Comparison of ENCODE assay signal across 15 mouse cellular contexts in genomic region chr5:5495042-5495441, GRCm38 (mm10). TPM values are rescaled to one million over a fixed set of nuclear protein-coding genes. Genes with fewer than 3 reads are reported as not detected.
DNase-seq lines count a peak whose midpoint lies in the region; ATAC-seq and TF ChIP-seq lines count a peak whose summit lies in the region.
"Had no signal": no experiment of that assay in that cellular context is flagged by ENCODE, and none has a peak within 500 bp of the region (broad histone marks: within the 10 kb centered on the region; RNA-seq: fewer than 3 reads in every experiment).

No protein-coding gene starts in this region.

- H3K27me3 ChIP-seq in hindbrain, embryonic 12.5 days = no peaks in the 10 kb centered on the region
- H3K27me3 ChIP-seq in hindbrain, embryonic 10.5 days (ENCODE audit: insufficient read depth, poor library complexity, severe bottlenecking) = peaks cover 10% of the 10 kb centered on the region
- H3K27me3 ChIP-seq in midbrain, embryonic 12.5 days = peaks cover 5% of the 10 kb centered on the region; the same call in 1 of the 2 replicates
- no peaks in the 10 kb centered on the region for H3K27me3 ChIP-seq in midbrain, embryonic 10.5 days (ENCODE audit: low read depth, poor library complexity, severe bottlenecking)
- H3K27me3 ChIP-seq in midbrain, embryonic 15.5 days (replicated peaks) = peaks cover 3% of the 10 kb centered on the region; the same call in 1 of the 2 replicates
- no peaks in the 10 kb centered on the region for H3K27me3 ChIP-seq in stomach, postnatal 0 days (ENCODE audit: control insufficient read depth, insufficient read depth, low read length)

- H3K4me1 ChIP-seq in hindbrain, embryonic 12.5 days = no peaks in the 10 kb centered on the region
- H3K4me1 ChIP-seq in hindbrain, embryonic 10.5 days (replicated peaks) = no peaks in the 10 kb centered on the region
- no peaks in the 10 kb centered on the region for H3K4me1 ChIP-seq in midbrain, embryonic 12.5 days
- no peaks in the 10 kb centered on the region for H3K4me1 ChIP-seq in midbrain, embryonic 10.5 days
- H3K4me1 ChIP-seq in midbrain, embryonic 15.5 days = no peaks in the 10 kb centered on the region
- no peaks in the 10 kb centered on the region for H3K4me1 ChIP-seq in stomach, postnatal 0 days (replicated peaks; ENCODE audit: control insufficient read depth, insufficient read depth)
- H3K4me1 ChIP-seq: heart, embryonic 10.5 days had no signal

- no peak overlapping the region for H3K4me3 ChIP-seq in hindbrain, embryonic 12.5 days
- no peak overlapping the region for H3K4me3 ChIP-seq in hindbrain, embryonic 10.5 days
- H3K4me3 ChIP-seq in midbrain, embryonic 12.5 days = no peak overlapping the region
- no peak overlapping the region for H3K4me3 ChIP-seq in midbrain, embryonic 10.5 days
- no peak overlapping the region for H3K4me3 ChIP-seq in midbrain, embryonic 15.5 days
- no peak overlapping the region for H3K4me3 ChIP-seq in stomach, postnatal 0 days (ENCODE audit: low read depth, low read length)
- H3K4me3 ChIP-seq: heart, embryonic 10.5 days had no signal

- no peak for DNase-seq in hindbrain, embryonic 10.5 days (ENCODE audit: low spot score)
- DNase-seq in midbrain, embryonic 10.5 days (ENCODE audit: low spot score) = no peak
- no peak for DNase-seq in stomach, postnatal 0 days (ENCODE audit: low spot score)
- no peak for DNase-seq in layer of hippocampus, adult 9-10 months (ENCODE audit: low spot score)
- no peak for DNase-seq in ovary, postnatal 14 days (ENCODE audit: low spot score)
- DNase-seq: gastrocnemius, postnatal 14 days; heart, postnatal 36 days; liver; thymus, adult 2 months had no signal

- H3K9ac ChIP-seq in hindbrain, embryonic 12.5 days = no peak overlapping the region
- H3K9ac ChIP-seq in midbrain, embryonic 12.5 days (replicated peaks) = no peak overlapping the region
- H3K9ac ChIP-seq in midbrain, embryonic 15.5 days = no peak overlapping the region
- no peak overlapping the region for H3K9ac ChIP-seq in stomach, postnatal 0 days (ENCODE audit: low read length)

- 0 out of 2 replicates have a peak, but pooled peaks have one; percentile 2 for TF ChIP-seq CTCF in stomach, postnatal 0 days (IDR thresholded peaks at IDR 0.05; ENCODE audit: low read depth)

- TF ChIP-seq EP300 in stomach, postnatal 0 days (optimal IDR thresholded peaks at IDR 0.05) = no peak

- WGBS in hindbrain, embryonic 12.5 days = 85% methylated on average over 4 of the region's 4 CpGs
- WGBS in hindbrain, embryonic 10.5 days = 86% methylated on average over 4 of the region's 4 CpGs
- WGBS in midbrain, embryonic 12.5 days = 86% methylated on average over 4 of the region's 4 CpGs
- 94% methylated on average over 4 of the region's 4 CpGs for WGBS in midbrain, embryonic 10.5 days
- WGBS in midbrain, embryonic 15.5 days = 88% methylated on average over 4 of the region's 4 CpGs
- WGBS in stomach, postnatal 0 days = 65% methylated on average over 4 of the region's 4 CpGs

- peak; percentile 36; the same call in 1 of the 2 replicates for ATAC-seq in hindbrain, embryonic 12.5 days (ENCODE audit: low FRiP score)
- peak; percentile 50 for ATAC-seq in midbrain, embryonic 12.5 days (ENCODE audit: low FRiP score, low read depth)
- peak; percentile 58; the same call in 1 of the 2 replicates for ATAC-seq in midbrain, embryonic 15.5 days (replicated peaks)
- ATAC-seq in stomach, postnatal 0 days (ENCODE audit: low FRiP score, low TSS enrichment) = peak; percentile 81

- no peak overlapping the region for H3K27ac ChIP-seq in hindbrain, embryonic 12.5 days
- H3K27ac ChIP-seq in hindbrain, embryonic 10.5 days = no peak overlapping the region
- H3K27ac ChIP-seq in midbrain, embryonic 12.5 days (replicated peaks) = no peak overlapping the region
- no peak overlapping the region for H3K27ac ChIP-seq in midbrain, embryonic 10.5 days (replicated peaks)
- no peak overlapping the region for H3K27ac ChIP-seq in midbrain, embryonic 15.5 days
- no peak overlapping the region for H3K27ac ChIP-seq in stomach, postnatal 0 days (replicated peaks)
- H3K27ac ChIP-seq: heart, embryonic 10.5 days had no signal

- H3K9me3 ChIP-seq in hindbrain, embryonic 12.5 days (replicated peaks) = no peaks in the 10 kb centered on the region
- H3K9me3 ChIP-seq in hindbrain, embryonic 10.5 days = no peaks in the 10 kb centered on the region
- no peaks in the 10 kb centered on the region for H3K9me3 ChIP-seq in midbrain, embryonic 12.5 days
- H3K9me3 ChIP-seq in midbrain, embryonic 10.5 days (replicated peaks) = no peaks in the 10 kb centered on the region
- no peaks in the 10 kb centered on the region for H3K9me3 ChIP-seq in midbrain, embryonic 15.5 days
- no peaks in the 10 kb centered on the region for H3K9me3 ChIP-seq in stomach, postnatal 0 days (ENCODE audit: control insufficient read depth, low read length)
- H3K9me3 ChIP-seq: heart, embryonic 10.5 days had no signal

- no peak overlapping the region for H3K4me2 ChIP-seq in hindbrain, embryonic 12.5 days (replicated peaks)
- H3K4me2 ChIP-seq in midbrain, embryonic 12.5 days (replicated peaks) = no peak overlapping the region
- no peak overlapping the region for H3K4me2 ChIP-seq in midbrain, embryonic 15.5 days
- no peak overlapping the region; the same call in 1 of the 2 replicates for H3K4me2 ChIP-seq in stomach, postnatal 0 days (replicated peaks; ENCODE audit: low read depth)

- no peaks in the 10 kb centered on the region for H3K36me3 ChIP-seq in hindbrain, embryonic 12.5 days
- H3K36me3 ChIP-seq in hindbrain, embryonic 10.5 days = no peaks in the 10 kb centered on the region
- no peaks in the 10 kb centered on the region for H3K36me3 ChIP-seq in midbrain, embryonic 12.5 days
- H3K36me3 ChIP-seq in midbrain, embryonic 10.5 days = no peaks in the 10 kb centered on the region
- H3K36me3 ChIP-seq in midbrain, embryonic 15.5 days (replicated peaks) = no peaks in the 10 kb centered on the region
- no peaks in the 10 kb centered on the region for H3K36me3 ChIP-seq in stomach, postnatal 0 days (ENCODE audit: control insufficient read depth, insufficient read depth, low read length)
- H3K36me3 ChIP-seq: heart, embryonic 10.5 days had no signal

RNA-seq across cellular contexts. Expression of gene 1700015F17Rik, which starts 16.1 kb away (rescaled TPM):
- not detected in 2 replicates for polyA plus RNA-seq in hindbrain, embryonic 12.5 days (2016; fragmentation: Nextera tagmentation; extraction: Ambion mirVana)
- 0.30 TPM in 1 of 2 replicates, not detected in the other for polyA plus RNA-seq in hindbrain, embryonic 10.5 days (2016; fragmentation: Nextera tagmentation; extraction: Ambion mirVana)
- not detected in 2 replicates for polyA plus RNA-seq in midbrain, embryonic 12.5 days (2016; fragmentation: Nextera tagmentation; extraction: Ambion mirVana)
- not detected in 2 replicates for polyA plus RNA-seq in midbrain, embryonic 10.5 days (2016; fragmentation: Nextera tagmentation; extraction: Ambion mirVana)
- polyA plus RNA-seq in midbrain, embryonic 15.5 days (2015; fragmentation: Nextera tagmentation; extraction: Ambion mirVana) = not detected in 2 replicates
- not detected in 2 replicates for polyA plus RNA-seq in stomach, postnatal 0 days (2015; fragmentation: Nextera tagmentation; extraction: Ambion mirVana)
- polyA plus RNA-seq: embryonic facial prominence, embryonic 14.5 days; heart, embryonic 10.5 days; kidney, embryonic 14.5 days; thymus, adult 2 months had no signal

RNA-seq across cellular contexts. Expression of gene Cldn12, which starts 19.7 kb away (rescaled TPM):
- polyA plus RNA-seq in hindbrain, embryonic 12.5 days (2016; fragmentation: Nextera tagmentation; extraction: Ambion mirVana) = 26.6 and 28.7 TPM in 2 replicates
- polyA plus RNA-seq in hindbrain, embryonic 10.5 days (2016; fragmentation: Nextera tagmentation; extraction: Ambion mirVana) = 27.9 and 36.3 TPM in 2 replicates
- polyA plus RNA-seq in midbrain, embryonic 12.5 days (2016; fragmentation: Nextera tagmentation; extraction: Ambion mirVana) = 27.6 and 28.6 TPM in 2 replicates
- polyA plus RNA-seq in midbrain, embryonic 10.5 days (2016; fragmentation: Nextera tagmentation; extraction: Ambion mirVana) = 34.7 and 35.4 TPM in 2 replicates
- 17.3 and 18.8 TPM in 2 replicates for polyA plus RNA-seq in midbrain, embryonic 15.5 days (2015; fragmentation: Nextera tagmentation; extraction: Ambion mirVana)
- 12.8 and 13.9 TPM in 2 replicates for polyA plus RNA-seq in stomach, postnatal 0 days (2015; fragmentation: Nextera tagmentation; extraction: Ambion mirVana)
